Mouse (Mus musculus): ENCODE results near the gene Tmem178b. TPM values are rescaled to one million over a fixed set of nuclear protein-coding genes. Genes with fewer than 3 reads are reported as not detected.
A peak's percentile ranks its signal among the peaks of the same experiment; 100 is the strongest.

The Tmem178b gene
- polyA plus RNA-seq, 1 experiment from 2014 or later, result 33.1 TPM

DNA sequence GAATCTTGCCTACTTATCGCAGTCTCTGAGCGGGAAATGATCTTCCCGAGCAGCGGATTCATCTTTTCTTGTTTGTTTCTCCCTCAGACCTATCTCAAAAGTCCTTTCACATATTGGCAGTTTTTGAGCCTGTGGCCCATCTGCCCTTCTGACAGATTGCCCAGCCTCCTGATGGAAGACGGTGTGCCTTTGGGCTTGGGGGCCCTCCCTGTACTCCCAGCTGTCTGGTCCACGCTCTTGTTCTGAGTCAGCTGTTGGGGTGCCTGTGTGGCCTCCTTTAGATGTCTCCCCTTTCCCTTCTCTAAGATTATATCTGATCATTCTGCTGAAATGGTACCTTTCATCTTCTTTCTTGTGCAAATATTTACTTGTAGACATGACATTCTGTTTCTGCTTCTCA, 195.4 kb downstream of the Tmem178b start:
- Histone ChIP-seq H3K36me3 (no peaks in the 10 kb centered on the region), H3K27ac (replicated peaks) (peak overlapping the region; percentile 39), H3K4me2 (no peak overlapping the region), H3K9me3 (no peaks in the 10 kb centered on the region), H3K27me3 (no peaks in the 10 kb centered on the region), H3K4me3 (no peak overlapping the region), H3K9ac (no peak overlapping the region), H3K4me1 (replicated peaks) (peaks cover 11% of the 10 kb centered on the region; the same call in 1 of the 2 replicates)
- no peak for ATAC-seq (ENCODE audit: low FRiP score, low read depth)
- WGBS, result 68% methylated on average over 6 of the region's 6 CpGs

DNA sequence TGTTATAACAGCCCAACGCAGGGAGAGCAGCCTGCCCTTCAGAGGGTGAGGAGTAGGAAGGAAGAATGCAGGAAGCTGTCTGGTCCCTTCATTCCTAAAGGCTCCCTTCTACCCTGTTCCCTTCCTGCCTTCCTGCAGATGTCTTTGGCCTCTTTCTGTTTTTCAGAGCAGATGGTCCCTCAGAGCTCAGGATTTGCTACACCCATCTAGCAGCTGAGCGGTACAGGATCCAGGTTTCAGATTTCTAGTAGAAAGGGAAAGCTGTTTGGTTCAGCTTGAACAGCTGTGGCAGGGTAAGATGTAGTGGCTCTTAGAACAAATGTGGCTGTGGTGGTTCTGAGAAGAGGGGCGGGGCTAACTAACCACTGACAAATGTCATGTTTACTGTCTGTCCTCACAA, 197.9 kb downstream of the Tmem178b start:
- 70% methylated on average over 3 of the region's 3 CpGs for WGBS

DNA sequence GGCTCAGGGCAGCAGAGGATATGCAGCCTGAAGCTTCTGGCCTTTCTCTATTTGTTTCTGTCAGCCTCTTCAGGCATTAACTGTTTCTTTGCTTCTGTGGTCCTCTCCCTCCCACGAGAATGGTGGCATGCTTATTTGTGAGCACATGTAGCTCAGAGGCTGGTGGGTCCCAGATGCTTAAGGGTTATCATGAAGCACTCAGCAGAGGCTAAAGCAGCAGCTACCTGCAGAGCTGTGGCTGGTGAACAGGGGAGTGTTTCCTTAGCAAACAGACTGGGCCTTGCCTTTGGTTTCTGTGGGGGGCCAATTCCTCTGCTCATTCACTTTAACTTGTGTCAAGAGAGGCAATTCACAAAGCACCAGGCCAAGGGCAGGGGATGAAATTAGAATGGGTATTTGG, 203.0 kb downstream of the Tmem178b start:
- Histone ChIP-seq H3K27ac (replicated peaks) (peak overlapping the region; percentile 38; the same call in 1 of the 2 replicates), H3K27me3 (no peaks in the 10 kb centered on the region), H3K36me3 (no peaks in the 10 kb centered on the region), H3K4me1 (replicated peaks) (peaks cover 11% of the 10 kb centered on the region), H3K9me3 (no peaks in the 10 kb centered on the region), H3K4me2 (no peak overlapping the region), H3K9ac (no peak overlapping the region), H3K4me3 (no peak overlapping the region)
- WGBS, result 14% methylated on average over 1 of the region's 1 CpGs
- no peak for ATAC-seq (ENCODE audit: low FRiP score, low read depth)

More for the DNA sequence above, 197.9 kb downstream of the Tmem178b start:
- Histone ChIP-seq H3K27ac (replicated peaks) (0 out of 2 replicates have a peak overlapping the region, but pooled peaks have one; percentile 14), H3K27me3 (no peaks in the 10 kb centered on the region), H3K4me3 (no peak overlapping the region), H3K36me3 (no peaks in the 10 kb centered on the region), H3K9me3 (no peaks in the 10 kb centered on the region), H3K4me1 (replicated peaks) (peaks cover 15% of the 10 kb centered on the region), H3K9ac (no peak overlapping the region), H3K4me2 (no peak overlapping the region)
- no peak for ATAC-seq (ENCODE audit: low FRiP score, low read depth)

DNA sequence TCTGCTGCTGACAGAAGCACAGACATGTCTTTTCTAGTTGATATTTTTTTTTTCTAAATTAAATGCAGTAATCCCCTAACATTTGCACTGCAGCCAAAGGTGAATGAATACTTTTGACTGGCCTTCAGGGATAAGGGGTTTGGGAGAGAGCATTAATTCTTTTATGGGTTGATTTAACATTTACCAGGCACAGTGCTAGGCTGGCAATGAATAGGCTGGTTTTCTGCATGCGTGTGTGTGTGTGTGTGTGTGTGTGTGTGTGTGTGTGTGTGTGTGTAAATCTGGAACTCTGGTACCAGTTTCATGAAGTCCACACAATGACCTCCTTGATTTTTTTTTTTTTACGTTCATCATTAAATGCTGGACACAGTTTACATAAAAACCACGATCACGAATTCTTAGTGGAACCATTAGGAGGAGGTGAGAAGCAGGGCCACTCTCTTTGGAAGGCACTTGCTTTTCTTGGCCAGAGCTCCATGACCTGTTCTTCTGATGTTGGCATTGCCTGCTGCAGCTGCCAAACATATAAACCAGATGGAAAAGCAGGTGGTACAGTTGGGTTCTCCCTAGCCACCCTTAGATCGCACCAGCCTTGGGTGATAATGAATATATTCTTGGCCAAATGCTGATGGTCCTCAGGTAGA, 203.7 kb downstream of the Tmem178b start:
- Histone ChIP-seq H3K4me1 (replicated peaks) (peaks cover 11% of the 10 kb centered on the region), H3K9me3 (no peaks in the 10 kb centered on the region), H3K4me3 (no peak overlapping the region), H3K27me3 (no peaks in the 10 kb centered on the region), H3K36me3 (no peaks in the 10 kb centered on the region), H3K27ac (replicated peaks) (peak overlapping the region; percentile 38; the same call in 1 of the 2 replicates), H3K4me2 (no peak overlapping the region), H3K9ac (no peak overlapping the region)
- WGBS, result 84% methylated on average over 5 of the region's 5 CpGs
- no peak for ATAC-seq (ENCODE audit: low FRiP score, low read depth)

DNA sequence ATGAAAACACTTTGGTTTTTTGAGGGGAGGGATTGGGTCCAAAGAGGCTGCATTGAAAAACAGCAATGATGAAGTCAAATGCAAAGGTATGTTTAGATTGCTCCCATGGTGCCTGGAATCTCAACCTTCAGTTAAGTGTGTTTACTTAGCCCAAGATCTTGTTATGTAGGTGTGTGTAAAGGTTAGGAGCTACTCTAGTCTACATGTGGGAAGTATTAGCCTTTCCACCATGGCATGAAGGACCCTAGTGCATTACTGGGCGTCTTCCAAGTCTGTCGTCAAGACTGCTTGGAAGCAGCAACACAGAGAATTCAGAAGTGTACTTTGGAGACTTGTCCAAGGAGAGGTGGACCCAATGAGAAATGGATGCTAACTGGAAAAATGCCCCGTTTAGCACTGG, 205.3 kb downstream of the Tmem178b start:
- peaks cover 19% of the 10 kb centered on the region for H3K4me1 ChIP-seq (replicated peaks)
- no peaks in the 10 kb centered on the region for H3K36me3 ChIP-seq
- no peak overlapping the region for H3K9ac ChIP-seq
- ATAC-seq (ENCODE audit: low FRiP score, low read depth), result no peak
- no peaks in the 10 kb centered on the region for H3K27me3 ChIP-seq
- no peak overlapping the region for H3K4me3 ChIP-seq
- no peaks in the 10 kb centered on the region for H3K9me3 ChIP-seq
- no peak overlapping the region for H3K27ac ChIP-seq (replicated peaks)
- WGBS, result 84% methylated on average over 3 of the region's 3 CpGs
- no peak overlapping the region for H3K4me2 ChIP-seq

DNA sequence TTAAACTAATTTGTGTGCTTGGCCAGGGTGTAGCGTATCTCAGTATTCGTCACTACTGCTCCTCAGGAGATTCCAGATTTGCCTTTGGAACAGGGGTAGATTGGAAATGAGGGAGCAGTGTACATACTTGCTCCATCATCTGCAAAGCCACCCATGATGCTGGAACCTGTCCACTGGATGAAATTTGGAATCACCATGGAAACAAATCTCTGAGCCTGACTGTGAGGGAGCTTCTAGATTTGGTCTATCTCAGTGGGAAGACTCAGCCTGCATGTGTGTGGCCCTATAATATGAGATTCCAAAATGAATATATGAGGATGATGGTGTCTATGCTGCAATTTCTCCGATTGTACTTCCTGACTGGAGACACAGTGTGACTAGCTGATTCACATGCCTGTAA, 210.7 kb downstream of the Tmem178b start:
- no peak overlapping the region for H3K27ac ChIP-seq (replicated peaks)
- 88% methylated on average over 3 of the region's 3 CpGs for WGBS

DNA sequence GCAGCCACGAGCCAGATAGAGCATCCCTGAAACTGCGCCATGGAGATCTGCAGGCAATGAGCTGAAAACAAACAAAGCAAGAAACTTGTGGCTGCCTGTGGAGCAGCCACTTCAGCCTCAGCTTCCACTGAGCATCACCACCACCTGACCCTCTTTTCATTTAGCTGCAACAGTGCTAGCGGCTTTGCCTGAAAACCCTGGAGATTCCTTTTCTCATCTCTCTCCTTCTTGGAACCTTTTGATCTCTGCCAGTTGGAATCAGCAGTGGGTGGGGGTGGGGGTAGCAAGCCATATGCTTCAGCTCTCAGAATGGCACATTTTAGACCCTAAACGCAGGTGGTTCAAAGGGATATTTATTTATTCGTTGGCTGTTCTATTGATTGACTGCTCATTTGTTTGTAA, 218.2 kb downstream of the Tmem178b start:
- peak overlapping the region; percentile 45 for H3K27ac ChIP-seq (replicated peaks)
- no peak overlapping the region for H3K4me2 ChIP-seq
- no peaks in the 10 kb centered on the region for H3K9me3 ChIP-seq
- no peak overlapping the region for H3K4me3 ChIP-seq
- 15% methylated on average over 5 of the region's 5 CpGs for WGBS
- H3K9ac ChIP-seq, result no peak overlapping the region
- peaks cover 15% of the 10 kb centered on the region for H3K4me1 ChIP-seq (replicated peaks)
- no peaks in the 10 kb centered on the region for H3K27me3 ChIP-seq
- peak; percentile 46; the same call in 1 of the 2 replicates for ATAC-seq (ENCODE audit: low FRiP score, low read depth)
- no peaks in the 10 kb centered on the region for H3K36me3 ChIP-seq

More for the DNA sequence above, 210.7 kb downstream of the Tmem178b start:
- ATAC-seq (ENCODE audit: low FRiP score, low read depth), result 0 out of 2 replicates have a peak, but pooled peaks have one; percentile 52
- Histone ChIP-seq H3K36me3 (no peaks in the 10 kb centered on the region), H3K9ac (no peak overlapping the region), H3K27me3 (no peaks in the 10 kb centered on the region), H3K4me3 (no peak overlapping the region), H3K9me3 (no peaks in the 10 kb centered on the region), H3K4me2 (no peak overlapping the region), H3K4me1 (replicated peaks) (peaks cover 8% of the 10 kb centered on the region; the same call in 1 of the 2 replicates)

DNA sequence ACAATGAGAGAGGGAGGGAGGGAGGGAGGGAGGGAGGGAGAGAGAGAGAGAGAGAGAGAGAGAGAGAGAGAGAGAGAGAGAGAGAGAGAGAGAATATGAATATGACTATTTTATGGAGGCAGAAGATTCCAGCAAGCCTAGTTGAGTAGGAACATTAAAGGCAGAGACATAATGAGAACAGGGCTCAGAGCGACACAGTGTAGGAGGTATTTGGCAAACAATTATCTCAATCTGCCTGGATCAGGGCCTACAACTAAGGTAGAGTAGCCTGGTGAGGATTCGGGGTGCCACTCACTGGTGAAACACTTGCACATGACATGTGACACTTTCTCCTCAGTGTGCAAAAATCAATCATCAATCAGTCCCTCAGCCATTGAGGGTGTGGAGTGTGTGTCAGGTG, 225.4 kb downstream of the Tmem178b start:
- Histone ChIP-seq H3K4me1 (replicated peaks) (peaks cover 13% of the 10 kb centered on the region), H3K4me2 (no peak overlapping the region), H3K36me3 (no peaks in the 10 kb centered on the region), H3K27ac (replicated peaks) (no peak overlapping the region), H3K27me3 (no peaks in the 10 kb centered on the region), H3K9ac (no peak overlapping the region), H3K9me3 (no peaks in the 10 kb centered on the region), H3K4me3 (no peak overlapping the region)
- no peak for ATAC-seq (ENCODE audit: low FRiP score, low read depth)
- WGBS, result 78% methylated on average over 2 of the region's 2 CpGs

DNA sequence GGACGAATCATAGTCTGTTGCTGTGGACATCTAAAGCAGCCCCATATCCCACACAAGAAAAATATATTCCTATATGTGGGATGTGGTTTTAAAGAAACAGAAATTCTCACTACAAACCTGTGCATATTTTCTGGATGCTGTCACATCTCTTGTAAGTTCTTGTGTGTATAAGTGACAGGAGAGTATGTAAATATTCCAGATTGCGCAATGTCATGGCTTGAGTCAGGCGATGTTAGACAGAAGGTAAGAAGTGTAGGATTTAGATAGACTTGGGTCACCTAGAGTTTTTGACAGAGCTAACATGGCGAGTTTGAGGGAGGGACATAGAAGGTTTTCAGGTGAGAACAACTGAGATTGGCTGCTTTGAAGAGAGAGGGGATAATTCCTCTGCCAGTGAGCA, 228.7 kb downstream of the Tmem178b start:
- no peak overlapping the region for H3K4me3 ChIP-seq
- H3K36me3 ChIP-seq, result no peaks in the 10 kb centered on the region
- H3K4me1 ChIP-seq (replicated peaks), result peaks cover 26% of the 10 kb centered on the region
- H3K4me2 ChIP-seq, result no peak overlapping the region
- H3K9ac ChIP-seq, result no peak overlapping the region
- no peaks in the 10 kb centered on the region for H3K9me3 ChIP-seq
- WGBS, result 90% methylated on average over 4 of the region's 4 CpGs
- H3K27ac ChIP-seq (replicated peaks), result no peak overlapping the region
- no peaks in the 10 kb centered on the region for H3K27me3 ChIP-seq
- ATAC-seq (ENCODE audit: low FRiP score, low read depth), result no peak

DNA sequence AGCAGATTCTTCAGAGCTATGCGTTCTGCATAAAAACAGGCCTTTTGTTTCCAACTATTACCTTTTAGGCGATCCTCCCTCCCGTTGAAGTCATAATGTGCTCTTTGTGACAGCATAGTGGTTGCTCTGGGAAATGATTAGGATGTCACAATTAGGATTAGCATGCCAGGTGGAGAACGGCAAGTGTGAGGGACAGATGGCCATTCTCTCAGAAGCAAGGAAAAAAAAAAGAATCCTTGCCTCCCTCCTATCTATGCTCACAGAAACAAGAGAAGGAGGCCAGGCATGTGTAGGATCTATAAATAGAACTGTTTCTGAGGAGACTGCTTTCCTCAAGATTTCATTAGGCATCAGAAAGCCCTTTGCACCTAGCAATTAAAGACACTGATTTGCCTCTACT, 229.8 kb downstream of the Tmem178b start:
- no peak for ATAC-seq (ENCODE audit: low FRiP score, low read depth)
- 24% methylated on average over 4 of the region's 4 CpGs for WGBS
- peak overlapping the region; percentile 67 for H3K27ac ChIP-seq (replicated peaks)

DNA sequence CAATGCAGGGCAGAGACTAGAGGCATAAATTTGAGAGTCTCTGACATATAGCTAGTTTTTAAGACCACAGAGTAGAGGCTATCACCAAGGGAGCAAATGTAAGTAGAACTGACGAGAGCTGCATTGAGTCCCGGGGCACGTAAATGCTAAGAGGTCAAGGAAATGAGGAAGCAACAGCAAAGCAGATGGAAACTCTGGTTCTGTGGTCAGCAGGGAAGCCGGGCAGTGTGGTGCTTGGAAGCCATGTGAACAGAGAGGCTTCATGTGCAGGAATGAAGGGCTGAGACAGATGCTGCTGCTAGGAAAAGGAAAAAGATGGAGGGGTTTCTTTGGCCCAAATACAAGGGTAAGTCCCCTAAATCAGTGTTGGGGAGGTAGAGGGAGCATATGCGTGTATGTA, 237.0 kb downstream of the Tmem178b start:
- no peak overlapping the region for H3K27ac ChIP-seq (replicated peaks)
- H3K27me3 ChIP-seq, result no peaks in the 10 kb centered on the region
- H3K9ac ChIP-seq, result no peak overlapping the region
- ATAC-seq (ENCODE audit: low FRiP score, low read depth), result no peak
- 72% methylated on average over 5 of the region's 5 CpGs for WGBS
- peaks cover 30% of the 10 kb centered on the region for H3K4me1 ChIP-seq (replicated peaks)
- no peaks in the 10 kb centered on the region for H3K9me3 ChIP-seq
- H3K4me2 ChIP-seq, result no peak overlapping the region
- no peak overlapping the region for H3K4me3 ChIP-seq
- no peaks in the 10 kb centered on the region for H3K36me3 ChIP-seq

More for the DNA sequence above, 229.8 kb downstream of the Tmem178b start:
- Histone ChIP-seq H3K4me1 (replicated peaks) (peaks cover 26% of the 10 kb centered on the region), H3K4me3 (no peak overlapping the region), H3K9me3 (no peaks in the 10 kb centered on the region), H3K36me3 (no peaks in the 10 kb centered on the region), H3K4me2 (no peak overlapping the region), H3K27me3 (no peaks in the 10 kb centered on the region), H3K9ac (no peak overlapping the region)

DNA sequence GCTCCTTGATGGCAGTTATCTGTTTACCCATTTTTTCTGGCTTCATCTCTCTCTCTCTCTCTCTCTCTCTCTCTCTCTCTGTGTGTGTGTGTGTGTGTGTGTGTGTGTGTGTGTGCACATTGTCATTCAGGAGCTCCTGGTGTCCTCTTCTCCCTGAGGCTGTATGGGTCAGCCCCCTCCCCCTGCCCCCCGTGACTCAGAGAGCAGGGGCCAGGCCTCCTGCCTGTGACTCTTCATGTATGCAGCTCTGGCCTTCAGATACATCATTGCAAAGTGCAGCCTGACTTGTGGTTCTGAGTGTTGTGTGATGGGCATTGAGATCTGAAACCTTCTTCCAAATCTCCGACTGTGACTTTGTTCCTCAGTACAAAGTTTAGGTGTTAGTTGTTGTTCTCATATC, 237.7 kb downstream of the Tmem178b start:
- H3K4me3 ChIP-seq, result no peak overlapping the region
- H3K9me3 ChIP-seq, result no peaks in the 10 kb centered on the region
- 76% methylated on average over 2 of the region's 2 CpGs for WGBS
- no peak overlapping the region for H3K4me2 ChIP-seq
- no peak for ATAC-seq (ENCODE audit: low FRiP score, low read depth)
- H3K27me3 ChIP-seq, result no peaks in the 10 kb centered on the region
- no peak overlapping the region for H3K27ac ChIP-seq (replicated peaks)
- H3K9ac ChIP-seq, result no peak overlapping the region
- H3K36me3 ChIP-seq, result no peaks in the 10 kb centered on the region
- peaks cover 36% of the 10 kb centered on the region for H3K4me1 ChIP-seq (replicated peaks)

DNA sequence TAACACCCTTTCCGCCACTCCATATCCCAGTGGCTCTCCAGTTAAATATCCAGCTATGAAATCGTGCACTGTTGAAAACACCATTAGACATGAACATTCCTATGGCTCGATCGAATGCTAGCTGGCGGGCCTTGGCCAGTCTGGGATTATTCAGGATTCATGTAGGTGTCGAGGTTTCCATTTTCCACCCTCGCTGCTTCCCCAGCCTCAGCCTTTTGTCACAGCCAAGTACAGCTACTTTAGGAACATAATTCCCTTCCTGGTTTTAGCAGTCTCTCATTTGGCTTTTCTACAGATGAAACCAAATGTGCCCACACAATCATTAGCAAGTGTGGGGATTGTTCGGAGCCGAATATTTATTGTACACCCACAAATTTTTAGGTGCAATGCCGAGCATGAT, 239.4 kb downstream of the Tmem178b start:
- no peak overlapping the region for H3K4me3 ChIP-seq
- H3K4me1 ChIP-seq (replicated peaks), result peaks cover 43% of the 10 kb centered on the region
- no peak for ATAC-seq (ENCODE audit: low FRiP score, low read depth)
- H3K27me3 ChIP-seq, result no peaks in the 10 kb centered on the region
- H3K36me3 ChIP-seq, result no peaks in the 10 kb centered on the region
- H3K4me2 ChIP-seq, result no peak overlapping the region
- H3K9ac ChIP-seq, result no peak overlapping the region
- no peaks in the 10 kb centered on the region for H3K9me3 ChIP-seq
- 77% methylated on average over 10 of the region's 10 CpGs for WGBS
- peak overlapping the region; percentile 49; the same call in 1 of the 2 replicates for H3K27ac ChIP-seq (replicated peaks)

All from hindbrain, embryonic 15.5 days (tissue).